Mouse (Mus musculus): ENCODE results near the gene Samd14. TPM values are rescaled to one million over a fixed set of nuclear protein-coding genes. Genes with fewer than 3 reads are reported as not detected.

Gene Samd14
- polyA plus RNA-seq, 1 experiment = 460 TPM

GRCm38 (mm10) chr11:94986435-94986834, 23.2 kb upstream of the Samd14 start:
- TF ChIP-seq GATA1 (IDR thresholded peaks at IDR 0.05; ENCODE audit: low read length) = no peak

- no peak for TF ChIP-seq GATA1 (IDR thresholded peaks at IDR 0.05; ENCODE audit: low read length)
Measured at GRCm38 (mm10) chr11:94987341-94987740, 22.3 kb upstream of the Samd14 start.

GRCm38 (mm10) chr11:94987851-94988250, 21.8 kb upstream of the Samd14 start:
- no peak for TF ChIP-seq GATA1 (IDR thresholded peaks at IDR 0.05; ENCODE audit: low read length)

- no peak for TF ChIP-seq GATA1 (IDR thresholded peaks at IDR 0.05; ENCODE audit: low read length)
Measured at GRCm38 (mm10) chr11:94988780-94989561, 20.7 kb upstream of the Samd14 start.

- no peak for TF ChIP-seq GATA1 (IDR thresholded peaks at IDR 0.05; ENCODE audit: low read length)
Measured at GRCm38 (mm10) chr11:94989562-94990017, 20.1 kb upstream of the Samd14 start.

GRCm38 (mm10) chr11:94990102-94990748, 19.5 kb upstream of the Samd14 start:
- TF ChIP-seq GATA1 (IDR thresholded peaks at IDR 0.05; ENCODE audit: low read length) = no peak

- TF ChIP-seq GATA1 (IDR thresholded peaks at IDR 0.05; ENCODE audit: low read length) = no peak
Measured at GRCm38 (mm10) chr11:94990749-94991577, 18.7 kb upstream of the Samd14 start, which contains the start of gene Ppp1r9b. Gene Ppp1r9b, plus strand, starts transcription at chr11:94991035.

GRCm38 (mm10) chr11:94991641-94992479, 17.8 kb upstream of the Samd14 start:
- TF ChIP-seq GATA1 (IDR thresholded peaks at IDR 0.05; ENCODE audit: low read length) = no peak

GRCm38 (mm10) chr11:94992480-94992753, 17.3 kb upstream of the Samd14 start:
- no peak for TF ChIP-seq GATA1 (IDR thresholded peaks at IDR 0.05; ENCODE audit: low read length)

GRCm38 (mm10) chr11:94992754-94993606, 16.7 kb upstream of the Samd14 start:
- no peak for TF ChIP-seq GATA1 (IDR thresholded peaks at IDR 0.05; ENCODE audit: low read length)

GRCm38 (mm10) chr11:94994208-94994814, 15.4 kb upstream of the Samd14 start:
- no peak for TF ChIP-seq GATA1 (IDR thresholded peaks at IDR 0.05; ENCODE audit: low read length)

GRCm38 (mm10) chr11:94994947-94995772, 14.5 kb upstream of the Samd14 start:
- TF ChIP-seq GATA1 (IDR thresholded peaks at IDR 0.05; ENCODE audit: low read length) = no peak

GRCm38 (mm10) chr11:94996101-94996500, 13.6 kb upstream of the Samd14 start:
- no peak for TF ChIP-seq GATA1 (IDR thresholded peaks at IDR 0.05; ENCODE audit: low read length)

Measured in G1E-ER4 (cell line).